Mouse (Mus musculus): ENCODE results near the gene Bicra. TPM values are rescaled to one million over a fixed set of nuclear protein-coding genes. Genes with fewer than 3 reads are reported as not detected.

Bicra gene
- polyA plus RNA-seq, 1 experiment from 2014 or later, result 8.1 TPM

- no peaks in the 10 kb centered on the region for H3K27me3 ChIP-seq
- H3K4me1 ChIP-seq, result peaks cover 50% of the 10 kb centered on the region
- H3K9ac ChIP-seq, result no peak overlapping the region
- H3K4me3 ChIP-seq (replicated peaks), result no peak overlapping the region
- peak overlapping the region; percentile 84 for H3K27ac ChIP-seq
- 87% methylated on average over 7 of the region's 7 CpGs for WGBS
- H3K9me3 ChIP-seq (replicated peaks), result no peaks in the 10 kb centered on the region
- H3K36me3 ChIP-seq, result peaks cover 21% of the 10 kb centered on the region
- peak overlapping the region; percentile 39; the same call in 1 of the 2 replicates for H3K4me2 ChIP-seq
- no peak for ATAC-seq (replicated peaks; ENCODE audit: low FRiP score)
These were observed 85.9 kb downstream of the Bicra start for GRCm38 (mm10) chr7:15961798-15962197.

GRCm38 (mm10) chr7:15961239-15961638, 86.5 kb downstream of the Bicra start:
- Histone ChIP-seq H3K4me1 (peaks cover 50% of the 10 kb centered on the region), H3K9ac (no peak overlapping the region), H3K4me3 (replicated peaks) (no peak overlapping the region), H3K27me3 (no peaks in the 10 kb centered on the region), H3K4me2 (0 out of 2 replicates have a peak overlapping the region, but pooled peaks have one; percentile 4), H3K36me3 (peaks cover 25% of the 10 kb centered on the region), H3K27ac (peak overlapping the region; percentile 84), H3K9me3 (replicated peaks) (no peaks in the 10 kb centered on the region)
- 49% methylated on average over 4 of the region's 4 CpGs for WGBS
- no peak for ATAC-seq (replicated peaks; ENCODE audit: low FRiP score)

GRCm38 (mm10) chr7:15960691-15961090, 87.0 kb downstream of the Bicra start:
- H3K4me1 ChIP-seq, result peaks cover 52% of the 10 kb centered on the region
- peaks cover 25% of the 10 kb centered on the region for H3K36me3 ChIP-seq
- ATAC-seq (replicated peaks; ENCODE audit: low FRiP score), result no peak
- H3K9ac ChIP-seq, result no peak overlapping the region
- no peak overlapping the region for H3K4me2 ChIP-seq
- peak overlapping the region; percentile 84 for H3K27ac ChIP-seq
- no peak overlapping the region for H3K4me3 ChIP-seq (replicated peaks)
- no peaks in the 10 kb centered on the region for H3K27me3 ChIP-seq
- H3K9me3 ChIP-seq (replicated peaks), result no peaks in the 10 kb centered on the region
- 20% methylated on average over 4 of the region's 4 CpGs for WGBS

GRCm38 (mm10) chr7:15956143-15956542, 91.6 kb downstream of the Bicra start:
- H3K36me3 ChIP-seq, result peaks cover 45% of the 10 kb centered on the region
- peak overlapping the region; percentile 60 for H3K27ac ChIP-seq
- H3K4me2 ChIP-seq, result no peak overlapping the region
- H3K27me3 ChIP-seq, result no peaks in the 10 kb centered on the region
- H3K9me3 ChIP-seq (replicated peaks), result 0 out of 2 replicates have a peak, but pooled peaks cover 4% of the 10 kb centered on the region
- no peak overlapping the region for H3K4me3 ChIP-seq (replicated peaks)
- 78% methylated on average over 5 of the region's 5 CpGs for WGBS
- no peak overlapping the region for H3K9ac ChIP-seq
- peaks cover 24% of the 10 kb centered on the region for H3K4me1 ChIP-seq
- no peak for ATAC-seq (replicated peaks; ENCODE audit: low FRiP score)

- no peak for ATAC-seq (replicated peaks; ENCODE audit: low FRiP score)
- H3K27ac ChIP-seq, result peak overlapping the region; percentile 60
- peak overlapping the region; percentile 37 for H3K4me3 ChIP-seq (replicated peaks)
- 21% methylated on average over 7 of the region's 7 CpGs for WGBS
- peak overlapping the region; percentile 31 for H3K9ac ChIP-seq
- no peaks in the 10 kb centered on the region for H3K27me3 ChIP-seq
- peaks cover 45% of the 10 kb centered on the region for H3K36me3 ChIP-seq
- 0 out of 2 replicates have a peak, but pooled peaks cover 4% of the 10 kb centered on the region for H3K9me3 ChIP-seq (replicated peaks)
- peak overlapping the region; percentile 66 for H3K4me2 ChIP-seq
- H3K4me1 ChIP-seq, result peaks cover 17% of the 10 kb centered on the region
These were observed 92.2 kb downstream of the Bicra start for GRCm38 (mm10) chr7:15955509-15955908.

- WGBS, result 3% methylated on average over 21 of the region's 21 CpGs
- peak overlapping the region; percentile 31 for H3K9ac ChIP-seq
- H3K27ac ChIP-seq, result peak overlapping the region; percentile 60
These were observed 92.7 kb downstream of the Bicra start for GRCm38 (mm10) chr7:15954978-15955443.

GRCm38 (mm10) chr7:15954436-15954835, 93.3 kb downstream of the Bicra start:
- H3K4me1 ChIP-seq, result peaks cover 17% of the 10 kb centered on the region
- no peak overlapping the region for H3K4me3 ChIP-seq (replicated peaks)
- H3K9ac ChIP-seq, result no peak overlapping the region
- 0 out of 2 replicates have a peak, but pooled peaks cover 4% of the 10 kb centered on the region for H3K9me3 ChIP-seq (replicated peaks)
- H3K36me3 ChIP-seq, result peaks cover 53% of the 10 kb centered on the region
- no peaks in the 10 kb centered on the region for H3K27me3 ChIP-seq
- ATAC-seq (replicated peaks; ENCODE audit: low FRiP score), result no peak
- WGBS, result 93% methylated on average over 7 of the region's 7 CpGs
- no peak overlapping the region for H3K4me2 ChIP-seq
- 0 out of 2 replicates have a peak overlapping the region, but pooled peaks have one; percentile 60 for H3K27ac ChIP-seq

More at GRCm38 (mm10) chr7:15954978-15955443, 92.7 kb downstream of the Bicra start:
- ATAC-seq (replicated peaks; ENCODE audit: low FRiP score), result peak; percentile 77
- Histone ChIP-seq H3K27me3 (no peaks in the 10 kb centered on the region), H3K9me3 (replicated peaks) (0 out of 2 replicates have a peak, but pooled peaks cover 4% of the 10 kb centered on the region), H3K36me3 (peaks cover 50% of the 10 kb centered on the region), H3K4me3 (replicated peaks) (peak overlapping the region; percentile 37), H3K4me1 (peaks cover 17% of the 10 kb centered on the region), H3K4me2 (peak overlapping the region; percentile 66)

- Histone ChIP-seq H3K27me3 (no peaks in the 10 kb centered on the region), H3K36me3 (peaks cover 48% of the 10 kb centered on the region), H3K27ac (no peak overlapping the region), H3K9me3 (replicated peaks) (0 out of 2 replicates have a peak, but pooled peaks cover 4% of the 10 kb centered on the region), H3K9ac (no peak overlapping the region), H3K4me2 (no peak overlapping the region), H3K4me3 (replicated peaks) (no peak overlapping the region), H3K4me1 (peaks cover 24% of the 10 kb centered on the region)
- ATAC-seq (replicated peaks; ENCODE audit: low FRiP score), result no peak
- 93% methylated on average over 13 of the region's 13 CpGs for WGBS
These were observed 94.2 kb downstream of the Bicra start for GRCm38 (mm10) chr7:15953307-15954074.

- no peak overlapping the region for H3K4me3 ChIP-seq (replicated peaks)
- no peak overlapping the region for H3K27ac ChIP-seq
- H3K9me3 ChIP-seq (replicated peaks), result 0 out of 2 replicates have a peak, but pooled peaks cover 4% of the 10 kb centered on the region
- ATAC-seq (replicated peaks; ENCODE audit: low FRiP score), result no peak
- no peak overlapping the region for H3K4me2 ChIP-seq
- H3K36me3 ChIP-seq, result peaks cover 42% of the 10 kb centered on the region
- H3K27me3 ChIP-seq, result no peaks in the 10 kb centered on the region
- H3K9ac ChIP-seq, result no peak overlapping the region
- 78% methylated on average over 3 of the region's 3 CpGs for WGBS
- H3K4me1 ChIP-seq, result peaks cover 32% of the 10 kb centered on the region
These were observed 95.3 kb downstream of the Bicra start for GRCm38 (mm10) chr7:15952416-15952815.

GRCm38 (mm10) chr7:15950008-15950407, 97.7 kb downstream of the Bicra start:
- H3K36me3 ChIP-seq, result peaks cover 32% of the 10 kb centered on the region
- 87% methylated on average over 15 of the region's 15 CpGs for WGBS
- ATAC-seq (replicated peaks; ENCODE audit: low FRiP score), result no peak

GRCm38 (mm10) chr7:15949216-15949790, 98.4 kb downstream of the Bicra start:
- 79% methylated on average over 7 of the region's 7 CpGs for WGBS

More at GRCm38 (mm10) chr7:15950008-15950407, 97.7 kb downstream of the Bicra start:
- H3K27ac ChIP-seq, result no peak overlapping the region
- H3K9ac ChIP-seq, result no peak overlapping the region
- no peak overlapping the region for H3K4me2 ChIP-seq
- H3K9me3 ChIP-seq (replicated peaks), result 0 out of 2 replicates have a peak, but pooled peaks cover 4% of the 10 kb centered on the region
- H3K4me3 ChIP-seq (replicated peaks), result no peak overlapping the region
- peaks cover 28% of the 10 kb centered on the region for H3K4me1 ChIP-seq
- H3K27me3 ChIP-seq, result no peaks in the 10 kb centered on the region

More at GRCm38 (mm10) chr7:15949216-15949790, 98.4 kb downstream of the Bicra start:
- H3K4me2 ChIP-seq, result peak overlapping the region; percentile 65
- peaks cover 34% of the 10 kb centered on the region for H3K36me3 ChIP-seq
- H3K27me3 ChIP-seq, result no peaks in the 10 kb centered on the region
- H3K9ac ChIP-seq, result no peak overlapping the region
- 0 out of 2 replicates have a peak, but pooled peaks cover 4% of the 10 kb centered on the region for H3K9me3 ChIP-seq (replicated peaks)
- no peak for ATAC-seq (replicated peaks; ENCODE audit: low FRiP score)
- H3K4me1 ChIP-seq, result peaks cover 29% of the 10 kb centered on the region
- H3K4me3 ChIP-seq (replicated peaks), result no peak overlapping the region
- peak overlapping the region; percentile 67 for H3K27ac ChIP-seq
